Mouse (Mus musculus) midbrain, postnatal 0 days (tissue): ENCODE data around the gene Scnn1a. TPM values are rescaled to one million over a fixed set of nuclear protein-coding genes. Genes with fewer than 3 reads are reported as not detected.
"Not testable (repeated sequence)": the region's sequence is repeated elsewhere in the genome, so short reads cannot be mapped to it uniquely, and the experiment has no call there.

Experiments used
- ATAC-seq: fragments of 200-750 bp; cut with Nextera tagmentation; 2 replicates; pipeline ENCODE4 v1.8.0; 2017; ENCODE audit warnings: moderate number of reproducible peaks, mild to moderate bottlenecking, moderate TSS enrichment, moderate library complexity; ENCODE audit not compliant: low FRiP score
- DNase-seq: peaks from one replicate; pipeline ENCODE4 v3.0.0-alpha.2; 2015; ENCODE audit warnings: low spot score
- H3K27ac ChIP-seq: fragments of 300-500 bp; sonication (generic); 2 replicates; pipeline ENCODE4 v1.5.1; 2014; ENCODE audit warnings: low read depth, mild to moderate bottlenecking, low read length, mixed read lengths
- H3K27me3 ChIP-seq: fragments of 300-500 bp; sonication (generic); 2 replicates; pipeline ENCODE4 v1.6.1; 2014; ENCODE audit warnings: low read length, control low read depth, mixed read lengths; ENCODE audit not compliant: insufficient read depth
- H3K36me3 ChIP-seq: fragments of 300-500 bp; sonication (generic); 2 replicates; pipeline ENCODE4 v1.6.1; 2014; ENCODE audit warnings: low read length, control low read depth, mixed read lengths; ENCODE audit not compliant: insufficient read depth
- H3K4me1 ChIP-seq: fragments of 300-500 bp; sonication (generic); 2 replicates; pipeline ENCODE4 v1.6.1; 2014; ENCODE audit warnings: mild to moderate bottlenecking, control low read depth, antibody characterized with exemption, low read length, mixed read lengths; ENCODE audit not compliant: insufficient read depth
- H3K4me2 ChIP-seq: fragments of 300-500 bp; sonication (generic); 2 replicates; pipeline ENCODE4 v1.6.1; 2014; ENCODE audit warnings: low read depth, mild to moderate bottlenecking, low read length, mixed read lengths; ENCODE audit not compliant: poor library complexity, severe bottlenecking
- H3K4me3 ChIP-seq: fragments of 300-500 bp; sonication (generic); 2 replicates; pipeline ENCODE4 v1.5.1; 2014; ENCODE audit warnings: low read depth, mild to moderate bottlenecking, low read length, moderate library complexity
- H3K9ac ChIP-seq: fragments of 300-500 bp; sonication (generic); replicated peaks from 2 replicates; pipeline ENCODE4 v1.6.1; 2014; ENCODE audit warnings: mild to moderate bottlenecking, low read length, moderate library complexity, mixed read lengths; ENCODE audit not compliant: poor library complexity, severe bottlenecking
- H3K9me3 ChIP-seq: fragments of 300-500 bp; sonication (generic); 2 replicates; pipeline ENCODE4 v1.6.1; 2016; ENCODE audit warnings: low read length, control low read depth
- CTCF ChIP-seq: IDR thresholded peaks from 2 replicates; pipeline ENCODE4 v1.5.1; 2016; ENCODE audit warnings: antibody characterized with exemption, mild to moderate bottlenecking
- WGBS: fragments of 180-500 bp; shearing (Covaris S2); extraction: QIAGEN DNeasy Blood & Tissue Kit; methylation state at CpG from one replicate; pipeline ENCODE4 v1.1.7; 2014; 5-methylcytosine and 5-hydroxymethylcytosine counted together
- polyA plus RNA-seq: library from polyadenylated mRNA; unstranded; fragments of >200 nt; fragmentation: Nextera tagmentation; extraction: Ambion mirVana; gene quantifications from 2 replicates; pipeline ENCODE4 v1.2.1, GENCODE M21; 2015
- total RNA-seq: library from RNA; depleted of rRNA; stranded (reverse); fragments of >200 nt; gene quantifications from 2 replicates; pipeline ENCODE4 v1.2.3, GENCODE M21; 2014; rRNA removed

The Scnn1a gene
- total RNA-seq (1.5 and 1.8 TPM in 2 replicates), polyA plus RNA-seq (1.8 TPM in 2 replicates)

- no peak for TF ChIP-seq CTCF
- Histone ChIP-seq H3K27me3 (peaks cover 14% of the 10 kb centered on the region), H3K27ac (no peak within 1 kb of the TSS), H3K4me3 (no peak within 1 kb of the TSS), H3K9me3 (no peaks in the 10 kb centered on the region), H3K4me2 (0 out of 2 replicates have a peak within 1 kb of the TSS, but pooled peaks have one; percentile 3), H3K36me3 (no peaks in the 10 kb centered on the region), H3K4me1 (peaks cover 6% of the 10 kb centered on the region; the same call in 1 of the 2 replicates), H3K9ac (no peak within 1 kb of the TSS)
- ATAC-seq (no peak), DNase-seq (no peak)
- 95% methylated on average over 1 of the region's 1 CpGs for WGBS
Measured at GRCm38 (mm10) chr6:125320323-125320722, at the start of gene Scnn1a. TSS of gene Scnn1a (plus strand) at chr6:125320659.

GRCm38 (mm10) chr6:125271455-125272227 lies 48.8 kb upstream of the Scnn1a start:
- DNase-seq: peak; percentile 94
- Histone ChIP-seq H3K4me3 (no peak overlapping the region), H3K9ac (no peak overlapping the region; the same call in 1 of the 2 replicates)

DNA sequence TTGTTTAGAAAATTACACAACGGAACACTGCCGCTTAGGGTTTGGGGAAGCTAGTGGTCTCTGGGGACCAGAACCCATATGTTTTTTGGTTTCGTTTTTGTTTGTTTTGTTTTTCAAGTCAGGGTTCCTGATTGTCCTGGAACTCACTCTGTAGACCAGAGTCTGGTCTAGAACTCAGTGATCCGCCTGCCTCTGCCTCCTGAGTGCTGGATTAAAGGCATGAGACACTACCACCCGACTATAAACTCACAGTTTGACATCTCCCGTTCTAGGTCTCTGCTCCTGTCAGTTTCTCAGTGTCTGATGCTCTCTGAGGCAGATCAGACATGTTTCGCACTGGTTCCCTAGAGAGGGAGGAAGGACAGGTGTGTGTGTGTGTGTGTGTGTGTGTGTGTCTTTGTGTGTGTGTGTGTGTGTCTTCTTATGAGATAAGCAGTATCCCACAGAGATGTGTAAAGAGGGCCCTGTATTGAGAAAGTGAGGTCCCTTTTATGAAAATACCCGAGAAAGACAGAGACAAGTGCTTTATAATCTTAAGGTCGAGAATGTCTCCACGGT lies 48.2 kb upstream of the Scnn1a start:
- Histone ChIP-seq H3K36me3 (no peaks in the 10 kb centered on the region), H3K4me2 (no peak overlapping the region), H3K9ac (no peak overlapping the region), H3K9me3 (no peaks in the 10 kb centered on the region), H3K4me3 (no peak overlapping the region), H3K27ac (no peak overlapping the region), H3K27me3 (no peaks in the 10 kb centered on the region), H3K4me1 (no peaks in the 10 kb centered on the region)
- ATAC-seq: no peak
- no peak for TF ChIP-seq CTCF
- WGBS: 77% methylated on average over 10 of the region's 10 CpGs
- DNase-seq: no peak

More at GRCm38 (mm10) chr6:125271455-125272227, 48.8 kb upstream of the Scnn1a start:
- H3K27ac ChIP-seq: no peak overlapping the region
- ATAC-seq: peak; percentile 85
- no peaks in the 10 kb centered on the region for H3K9me3 ChIP-seq
- peak; percentile 97 for TF ChIP-seq CTCF
- H3K4me2 ChIP-seq: peak overlapping the region; percentile 26
- WGBS: 17% methylated on average over 17 of the region's 17 CpGs
- H3K4me1 ChIP-seq: no peaks in the 10 kb centered on the region
- no peaks in the 10 kb centered on the region for H3K27me3 ChIP-seq
- no peaks in the 10 kb centered on the region for H3K36me3 ChIP-seq

GRCm38 (mm10) chr6:125274841-125275563 lies 45.5 kb upstream of the Scnn1a start:
- no peak overlapping the region for H3K4me3 ChIP-seq
- DNase-seq (peak; percentile 70), ATAC-seq (no peak)
- H3K4me2 ChIP-seq: no peak overlapping the region
- no peak overlapping the region for H3K9ac ChIP-seq
- 58% methylated on average over 15 of the region's 15 CpGs for WGBS
- H3K4me1 ChIP-seq: no peaks in the 10 kb centered on the region
- no peak overlapping the region for H3K27ac ChIP-seq
- TF ChIP-seq CTCF: peak; percentile 69
- H3K36me3 ChIP-seq: no peaks in the 10 kb centered on the region
- H3K27me3 ChIP-seq: no peaks in the 10 kb centered on the region
- H3K9me3 ChIP-seq: no peaks in the 10 kb centered on the region

- Histone ChIP-seq H3K4me1 (no peaks in the 10 kb centered on the region), H3K27ac (no peak overlapping the region), H3K27me3 (no peaks in the 10 kb centered on the region), H3K4me3 (no peak overlapping the region), H3K9ac (no peak overlapping the region), H3K36me3 (no peaks in the 10 kb centered on the region), H3K4me2 (no peak overlapping the region), H3K9me3 (no peaks in the 10 kb centered on the region)
- ATAC-seq: no peak
- 63% methylated on average over 8 of the region's 8 CpGs for WGBS
- no peak for TF ChIP-seq CTCF
- no peak for DNase-seq
Measured at GRCm38 (mm10) chr6:125279729-125280128, 40.7 kb upstream of the Scnn1a start.

DNA sequence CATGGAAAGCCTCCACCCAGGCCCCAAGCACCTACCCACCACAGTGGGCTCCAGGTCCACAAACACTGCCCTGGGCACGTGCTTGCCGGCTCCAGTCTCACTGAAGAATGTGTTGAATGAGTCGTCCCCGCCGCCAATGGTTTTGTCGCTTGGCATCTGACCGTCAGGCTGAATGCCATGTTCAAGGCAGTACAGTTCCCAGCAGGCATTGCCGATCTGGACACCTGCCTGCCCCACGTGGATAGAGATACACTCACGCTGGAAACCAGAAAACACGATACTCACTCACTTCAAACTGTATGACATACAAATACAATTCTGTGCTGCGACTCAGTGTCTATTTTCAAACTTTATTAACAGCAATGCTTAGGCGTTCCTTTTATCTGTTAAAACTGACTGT lies 37.7 kb upstream of the Scnn1a start:
- H3K9me3 ChIP-seq, H3K4me2 ChIP-seq, H3K4me3 ChIP-seq, H3K4me1 ChIP-seq, H3K36me3 ChIP-seq, H3K9ac ChIP-seq, H3K27ac ChIP-seq, DNase-seq, H3K27me3 ChIP-seq, ATAC-seq: not testable (repeated sequence)
- 91% methylated on average over 13 of the region's 13 CpGs for WGBS
